Mouse (Mus musculus) forebrain, embryonic 14.5 days (tissue): ENCODE data around the gene Zbtb20. TPM values are rescaled to one million over a fixed set of nuclear protein-coding genes. Genes with fewer than 3 reads are reported as not detected.
A peak's percentile ranks its signal among the peaks of the same experiment; 100 is the strongest.

ENCODE experiments used
- ATAC-seq: fragments of 200-750 bp; cut with Nextera tagmentation; 2 replicates; pipeline ENCODE4 v1.8.0; 2017; ENCODE audit warnings: mild to moderate bottlenecking, moderate library complexity
- DNase-seq: peaks from one replicate; pipeline ENCODE4 v3.0.0-alpha.2; 2015; ENCODE audit warnings: low spot score
- H3K27ac ChIP-seq: fragments of 300-500 bp; sonication (generic); 2 replicates; pipeline ENCODE4 v1.5.1; 2014; ENCODE audit warnings: low read depth, mild to moderate bottlenecking, control low read depth, low read length, moderate library complexity
- H3K27me3 ChIP-seq: fragments of 300-500 bp; sonication (generic); replicated peaks from 2 replicates; pipeline ENCODE4 v1.6.1; 2014; ENCODE audit warnings: low read length, control low read depth, mixed read lengths; ENCODE audit not compliant: control insufficient read depth, insufficient read depth
- H3K36me3 ChIP-seq: fragments of 300-500 bp; sonication (generic); 2 replicates; pipeline ENCODE4 v1.6.1; 2014; ENCODE audit warnings: low read length, control low read depth; ENCODE audit not compliant: control insufficient read depth, insufficient read depth
- H3K4me1 ChIP-seq: fragments of 300-500 bp; sonication (generic); 2 replicates; pipeline ENCODE4 v1.6.1; 2014; ENCODE audit warnings: antibody characterized with exemption, low read length, control low read depth; ENCODE audit not compliant: control insufficient read depth, insufficient read depth
- H3K4me2 ChIP-seq: fragments of 300-500 bp; sonication (generic); 2 replicates; pipeline ENCODE4 v1.6.1; 2014; ENCODE audit warnings: mild to moderate bottlenecking, control low read depth, low read length
- H3K4me3 ChIP-seq: fragments of 300-500 bp; sonication (generic); 2 replicates; pipeline ENCODE4 v1.5.1; 2014; ENCODE audit warnings: low read depth, low read length, control low read depth
- H3K9ac ChIP-seq: fragments of 300-500 bp; sonication (generic); 2 replicates; pipeline ENCODE4 v1.6.1; 2014; ENCODE audit warnings: mild to moderate bottlenecking, low read length, control low read depth, moderate library complexity
- H3K9me3 ChIP-seq: fragments of 300-500 bp; sonication (generic); replicated peaks from 2 replicates; pipeline ENCODE4 v1.6.1; 2016; ENCODE audit warnings: low read length, control low read depth, mixed read lengths; ENCODE audit not compliant: control insufficient read depth
- WGBS: fragments of 180-500 bp; shearing (Covaris S2); extraction: QIAGEN DNeasy Blood & Tissue Kit; methylation state at CpG from one replicate; pipeline ENCODE4 v1.1.7; 2014; 5-methylcytosine and 5-hydroxymethylcytosine counted together
- polyA plus RNA-seq: library from polyadenylated mRNA; unstranded; fragments of >200 nt; fragmentation: Nextera tagmentation; extraction: Ambion mirVana; gene quantifications from 2 replicates; pipeline ENCODE4 v1.2.1, GENCODE M21; 2014

Gene Zbtb20
- polyA plus RNA-seq, 1 experiment from 2014 or later, result 41.0 TPM

- DNase-seq (no peak), ATAC-seq (no peak)
- Histone ChIP-seq H3K4me1 (peaks cover 15% of the 10 kb centered on the region), H3K4me3 (no peak overlapping the region), H3K27ac (no peak overlapping the region), H3K9ac (no peak overlapping the region), H3K27me3 (no peaks in the 10 kb centered on the region), H3K4me2 (no peak overlapping the region), H3K36me3 (0 out of 2 replicates have a peak, but pooled peaks cover 3% of the 10 kb centered on the region), H3K9me3 (no peaks in the 10 kb centered on the region)
- WGBS, result 84% methylated on average over 7 of the region's 7 CpGs
Observed at GRCm38 (mm10) chr16:43537163-43537562, 661.5 kb downstream of the Zbtb20 start.

GRCm38 (mm10) chr16:43539659-43540096 lies 664.0 kb downstream of the Zbtb20 start:
- Histone ChIP-seq H3K9me3 (no peaks in the 10 kb centered on the region), H3K4me3 (no peak overlapping the region), H3K4me1 (peaks cover 2% of the 10 kb centered on the region; the same call in 1 of the 2 replicates), H3K4me2 (no peak overlapping the region), H3K27me3 (no peaks in the 10 kb centered on the region), H3K9ac (no peak overlapping the region), H3K36me3 (0 out of 2 replicates have a peak, but pooled peaks cover 3% of the 10 kb centered on the region), H3K27ac (peak overlapping the region; percentile 59; the same call in 1 of the 2 replicates)
- ATAC-seq, result peak; percentile 64
- WGBS, result 66% methylated on average over 12 of the region's 12 CpGs
- peak; percentile 44 for DNase-seq

- Histone ChIP-seq H3K4me3 (no peak overlapping the region), H3K36me3 (0 out of 2 replicates have a peak, but pooled peaks cover 3% of the 10 kb centered on the region), H3K9me3 (no peaks in the 10 kb centered on the region), H3K4me2 (no peak overlapping the region), H3K27ac (no peak overlapping the region; the same call in 1 of the 2 replicates), H3K4me1 (peaks cover 2% of the 10 kb centered on the region; the same call in 1 of the 2 replicates), H3K27me3 (no peaks in the 10 kb centered on the region), H3K9ac (no peak overlapping the region)
- ATAC-seq, result peak; percentile 88
- DNase-seq, result peak; percentile 88
- WGBS, result 30% methylated on average over 3 of the region's 3 CpGs
Observed at GRCm38 (mm10) chr16:43540108-43540507, 664.4 kb downstream of the Zbtb20 start.

GRCm38 (mm10) chr16:43540546-43541167 lies 665.0 kb downstream of the Zbtb20 start:
- 95% methylated on average over 10 of the region's 10 CpGs for WGBS
- no peak overlapping the region for H3K27ac ChIP-seq
- ATAC-seq, result no peak

GRCm38 (mm10) chr16:43545261-43545660 lies 669.6 kb downstream of the Zbtb20 start:
- Histone ChIP-seq H3K4me1 (peaks cover 43% of the 10 kb centered on the region), H3K4me3 (no peak overlapping the region), H3K4me2 (no peak overlapping the region), H3K27me3 (no peaks in the 10 kb centered on the region), H3K9ac (no peak overlapping the region), H3K27ac (no peak overlapping the region), H3K9me3 (no peaks in the 10 kb centered on the region), H3K36me3 (0 out of 2 replicates have a peak, but pooled peaks cover 3% of the 10 kb centered on the region)
- ATAC-seq (no peak), DNase-seq (no peak)
- 97% methylated on average over 4 of the region's 4 CpGs for WGBS

More at GRCm38 (mm10) chr16:43540546-43541167, 665.0 kb downstream of the Zbtb20 start:
- Histone ChIP-seq H3K27me3 (no peaks in the 10 kb centered on the region), H3K36me3 (0 out of 2 replicates have a peak, but pooled peaks cover 3% of the 10 kb centered on the region), H3K4me3 (no peak overlapping the region), H3K9me3 (no peaks in the 10 kb centered on the region), H3K9ac (no peak overlapping the region), H3K4me2 (no peak overlapping the region), H3K4me1 (peaks cover 2% of the 10 kb centered on the region; the same call in 1 of the 2 replicates)
- no peak for DNase-seq

GRCm38 (mm10) chr16:43547323-43548180 lies 671.9 kb downstream of the Zbtb20 start:
- Histone ChIP-seq H3K27me3 (no peaks in the 10 kb centered on the region), H3K36me3 (no peaks in the 10 kb centered on the region), H3K9ac (no peak overlapping the region; the same call in 1 of the 2 replicates), H3K27ac (peak overlapping the region; percentile 63; the same call in 1 of the 2 replicates), H3K4me1 (peaks cover 40% of the 10 kb centered on the region), H3K4me3 (no peak overlapping the region), H3K9me3 (no peaks in the 10 kb centered on the region), H3K4me2 (0 out of 2 replicates have a peak overlapping the region, but pooled peaks have one; percentile 1)
- 32% methylated on average over 19 of the region's 19 CpGs for WGBS
- no peak for DNase-seq
- no peak for ATAC-seq

- no peak for DNase-seq
- no peaks in the 10 kb centered on the region for H3K27me3 ChIP-seq
- no peak overlapping the region for H3K9ac ChIP-seq
- no peak overlapping the region for H3K4me3 ChIP-seq
- no peak for ATAC-seq
- no peaks in the 10 kb centered on the region for H3K36me3 ChIP-seq
- H3K9me3 ChIP-seq, result no peaks in the 10 kb centered on the region
- no peak overlapping the region for H3K4me2 ChIP-seq
- peaks cover 40% of the 10 kb centered on the region for H3K4me1 ChIP-seq
- 59% methylated on average over 5 of the region's 5 CpGs for WGBS
- peak overlapping the region; percentile 63; the same call in 1 of the 2 replicates for H3K27ac ChIP-seq
Observed at GRCm38 (mm10) chr16:43548774-43549173, 673.1 kb downstream of the Zbtb20 start.

- H3K4me1 ChIP-seq, result peaks cover 40% of the 10 kb centered on the region
- WGBS, result 38% methylated on average over 9 of the region's 9 CpGs
- ATAC-seq, result 0 out of 2 replicates have a peak, but pooled peaks have one; percentile 38
Observed at GRCm38 (mm10) chr16:43549425-43550089, 673.9 kb downstream of the Zbtb20 start.

More at GRCm38 (mm10) chr16:43549425-43550089, 673.9 kb downstream of the Zbtb20 start:
- no peak overlapping the region for H3K4me2 ChIP-seq
- DNase-seq, result no peak
- H3K27me3 ChIP-seq, result no peaks in the 10 kb centered on the region
- no peak overlapping the region for H3K27ac ChIP-seq
- no peak overlapping the region for H3K9ac ChIP-seq
- no peaks in the 10 kb centered on the region for H3K9me3 ChIP-seq
- no peak overlapping the region for H3K4me3 ChIP-seq
- H3K36me3 ChIP-seq, result no peaks in the 10 kb centered on the region
